Mouse (Mus musculus) cortical plate, adult 2 months (tissue): ENCODE data around the gene Hspa14. TPM values are rescaled to one million over a fixed set of nuclear protein-coding genes. Genes with fewer than 3 reads are reported as not detected.

Experiments
- H3K27ac ChIP-seq: fragments of 200-500 bp; 2 replicates; pipeline ENCODE4 v1.5.1; 2012; ENCODE audit warnings: low read length, control low read depth, inconsistent platforms; ENCODE audit not compliant: insufficient read depth
- H3K4me1 ChIP-seq: fragments of 200-500 bp; 2 replicates; pipeline ENCODE4 v1.6.1; 2011; ENCODE audit warnings: low read length; ENCODE audit not compliant: control insufficient read depth, insufficient read depth
- H3K4me3 ChIP-seq: fragments of 200-500 bp; 2 replicates; pipeline ENCODE4 v1.5.1; 2011; ENCODE audit warnings: mild to moderate bottlenecking, low read length, control low read depth; ENCODE audit not compliant: insufficient read depth
- CTCF ChIP-seq: fragments of 200-500 bp; IDR thresholded peaks from 2 replicates; pipeline ENCODE4 v1.5.1; 2011; ENCODE audit warnings: mild to moderate bottlenecking, control low read depth, low read length; ENCODE audit not compliant: insufficient read depth; ENCODE audit errors: extremely low read depth
- POLR2A ChIP-seq: fragments of 200-500 bp; IDR thresholded peaks from 2 replicates; pipeline ENCODE4 v1.6.1; 2011; ENCODE audit warnings: mild to moderate bottlenecking, low read length, control low read depth; ENCODE audit not compliant: insufficient read depth; ENCODE audit errors: extremely low read depth
- polyA plus RNA-seq: library from polyadenylated mRNA; depleted of rRNA; stranded (reverse); fragments of >200 nt; gene quantifications from 2 replicates; pipeline ENCODE4 v1.2.3, GENCODE M21; 2012; rRNA removed

Hspa14 gene
- polyA plus RNA-seq, 1 experiment: 52.7 TPM

DNA sequence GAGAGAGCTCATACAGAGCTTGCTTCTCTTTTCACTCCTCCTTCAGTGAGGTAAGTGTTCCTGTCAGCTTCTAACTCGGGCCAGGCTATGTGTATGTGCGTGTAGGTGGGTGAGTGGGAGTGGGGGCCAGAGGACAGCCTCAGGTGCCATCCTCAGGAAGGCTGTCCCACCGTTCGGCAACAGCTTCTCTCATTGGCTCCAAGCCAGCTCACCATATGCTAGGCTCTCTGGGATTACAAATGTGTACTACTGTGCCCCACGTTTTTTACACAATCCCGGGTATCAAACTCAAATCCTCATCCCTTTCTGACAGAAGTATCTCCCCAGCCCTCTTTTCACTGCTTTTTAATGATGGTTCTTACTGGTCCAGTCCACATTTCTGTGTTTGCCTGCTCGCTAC lies 68.4 kb downstream of the Hspa14 start:
- Histone ChIP-seq H3K4me3 (no peak overlapping the region), H3K4me1 (no peaks in the 10 kb centered on the region; the same call in 1 of the 2 replicates), H3K27ac (no peak overlapping the region)
- TF ChIP-seq CTCF (no peak), POLR2A (no peak)

Other genes with a start within 250 kb of the Hspa14 start
- gene Nmt2, start 228.6 kb downstream of the Hspa14 start, polyA plus RNA-seq: 52.5 and 53.3 TPM in 2 replicates
- gene Rpp38, start 180.2 kb downstream of the Hspa14 start, polyA plus RNA-seq: 11.0 and 11.7 TPM in 2 replicates
- gene Acbd7, start 176.6 kb downstream of the Hspa14 start, polyA plus RNA-seq: 1.2 and 1.4 TPM in 2 replicates
- gene Olah, start 115.6 kb downstream of the Hspa14 start, polyA plus RNA-seq: not detected in 2 replicates
- 3.5 and 3.9 TPM in 2 replicates for gene Meig1, start 90.2 kb downstream of the Hspa14 start, polyA plus RNA-seq
- gene Dclre1c, start 88.7 kb downstream of the Hspa14 start, polyA plus RNA-seq: 11.6 and 13.2 TPM in 2 replicates
- 2.4 and 2.5 TPM in 2 replicates for gene Suv39h2, start 37.8 kb downstream of the Hspa14 start, polyA plus RNA-seq
- gene Gm45902, start within 50 bp of the Hspa14 start, polyA plus RNA-seq: 2.4 and 2.5 TPM in 2 replicates
- gene Cdnf, start 216 bp upstream of the Hspa14 start, polyA plus RNA-seq: 1.5 and 1.7 TPM in 2 replicates
- gene Fam107b, start 57.7 kb upstream of the Hspa14 start, polyA plus RNA-seq: 8.0 and 9.5 TPM in 2 replicates